Mouse (Mus musculus): ENCODE measurements at regions not wholly inside any gene's neighbourhood (a gene's known extent, or its start where the extent isn't known, plus 50 kb on each side); places are given as distances from the start of the nearest gene placed in this dataset.

- intact Hi-C loops (cut with DNase I): no loop called here
- no peak for DNase-seq (ENCODE audit: low spot score in 2 of 2)
These were observed 918.8 kb downstream of the Tbl1xr1 start for GRCm38 (mm10) chr3:22995228-22995627.

- DNase-seq (ENCODE audit: low spot score in 2 of 2): no peak
- intact Hi-C loops (cut with DNase I): no loop called here
These were observed 919.4 kb downstream of the Tbl1xr1 start for GRCm38 (mm10) chr3:22995833-22996232.

GRCm38 (mm10) chr3:23001071-23001470 is 924.6 kb downstream of the Tbl1xr1 start:
- intact Hi-C loops (cut with DNase I): no loop called here
- peak; percentile 4 to 65 for DNase-seq (ENCODE audit: low spot score in 2 of 2)

- intact Hi-C loops (cut with DNase I): no loop called here
- DNase-seq (ENCODE audit: low spot score in 2 of 2): no peak
These were observed 955.6 kb downstream of the Tbl1xr1 start for GRCm38 (mm10) chr3:23032064-23032463.

- DNase-seq (ENCODE audit: low spot score in 2 of 2): peak; percentile 17 to 27
- intact Hi-C loops (cut with DNase I): no loop called here
These were observed 986.9 kb downstream of the Tbl1xr1 start for GRCm38 (mm10) chr3:23063180-23063965.

GRCm38 (mm10) chr3:23071486-23071885 is 995.0 kb downstream of the Tbl1xr1 start:
- no peak for DNase-seq (ENCODE audit: low spot score in 2 of 2)
- intact Hi-C loops (cut with DNase I): no loop called here
